Mouse (Mus musculus): ENCODE results near the gene Ssna1.

Gene Ssna1

DNA sequence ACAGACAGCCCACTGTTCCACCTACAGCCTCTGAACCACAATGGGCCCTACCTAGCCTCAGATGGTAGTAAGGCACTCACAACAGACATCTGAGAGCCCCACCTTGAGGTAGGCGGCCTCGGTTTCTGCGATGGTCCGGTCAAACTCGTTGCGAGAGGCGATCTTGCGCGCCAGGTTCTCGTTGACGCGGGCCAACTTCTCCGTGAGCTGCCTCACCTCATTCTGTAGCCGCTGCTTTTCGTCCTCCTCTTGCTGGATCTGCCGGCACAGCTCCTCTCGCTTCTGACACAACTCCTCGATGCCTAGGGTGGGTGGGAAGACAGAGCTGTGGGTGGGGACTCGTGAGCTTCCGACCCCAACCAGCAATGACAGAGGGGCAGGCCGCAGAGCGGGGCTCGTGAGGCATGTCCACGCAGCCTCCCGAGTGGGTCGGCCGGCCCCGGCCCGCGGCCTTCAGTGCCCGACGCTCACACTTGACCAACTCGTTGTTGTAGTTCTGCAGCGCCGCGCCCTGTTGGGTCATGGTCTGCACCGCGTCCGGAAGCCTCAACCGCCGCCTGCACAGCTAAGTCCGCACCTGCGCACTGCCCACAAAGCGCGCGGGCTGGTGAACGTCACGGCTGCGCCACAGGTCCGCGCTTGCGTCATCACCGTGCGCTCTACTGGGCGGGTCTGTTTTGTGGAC, at the start of gene Ssna1, which contains the start of gene Anapc2:
Gene Ssna1 (minus strand): TSS at position 612 of the 685 bp plus-strand sequence.
Gene Anapc2 (plus strand): TSS at position 652 of the 685 bp plus-strand sequence.
- peak; percentile 98 for DNase-seq (ENCODE audit: low spot score in 2 of 2)

DNA sequence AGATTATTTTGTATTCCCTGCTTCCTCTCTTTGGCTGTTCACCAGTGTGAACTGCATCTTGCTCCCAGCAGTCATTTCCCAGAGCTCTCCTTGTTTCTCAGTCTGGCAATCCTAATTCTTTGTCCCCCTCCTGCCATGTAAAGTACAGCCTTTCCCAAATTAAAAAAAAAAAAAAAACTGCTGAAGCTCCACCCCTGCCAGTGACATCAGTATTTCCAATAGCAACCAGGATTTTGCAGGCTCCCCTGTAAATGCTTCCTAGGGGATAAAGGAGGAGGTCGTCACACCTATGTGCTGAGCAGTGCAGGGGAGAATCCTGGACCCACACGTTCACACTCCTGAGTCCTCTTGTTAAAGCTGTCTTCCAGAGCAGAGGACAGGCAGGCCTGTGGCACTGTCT, 47.8 kb upstream of the Ssna1 start:
- no peak for DNase-seq (ENCODE audit: low spot score in 2 of 2)

DNA sequence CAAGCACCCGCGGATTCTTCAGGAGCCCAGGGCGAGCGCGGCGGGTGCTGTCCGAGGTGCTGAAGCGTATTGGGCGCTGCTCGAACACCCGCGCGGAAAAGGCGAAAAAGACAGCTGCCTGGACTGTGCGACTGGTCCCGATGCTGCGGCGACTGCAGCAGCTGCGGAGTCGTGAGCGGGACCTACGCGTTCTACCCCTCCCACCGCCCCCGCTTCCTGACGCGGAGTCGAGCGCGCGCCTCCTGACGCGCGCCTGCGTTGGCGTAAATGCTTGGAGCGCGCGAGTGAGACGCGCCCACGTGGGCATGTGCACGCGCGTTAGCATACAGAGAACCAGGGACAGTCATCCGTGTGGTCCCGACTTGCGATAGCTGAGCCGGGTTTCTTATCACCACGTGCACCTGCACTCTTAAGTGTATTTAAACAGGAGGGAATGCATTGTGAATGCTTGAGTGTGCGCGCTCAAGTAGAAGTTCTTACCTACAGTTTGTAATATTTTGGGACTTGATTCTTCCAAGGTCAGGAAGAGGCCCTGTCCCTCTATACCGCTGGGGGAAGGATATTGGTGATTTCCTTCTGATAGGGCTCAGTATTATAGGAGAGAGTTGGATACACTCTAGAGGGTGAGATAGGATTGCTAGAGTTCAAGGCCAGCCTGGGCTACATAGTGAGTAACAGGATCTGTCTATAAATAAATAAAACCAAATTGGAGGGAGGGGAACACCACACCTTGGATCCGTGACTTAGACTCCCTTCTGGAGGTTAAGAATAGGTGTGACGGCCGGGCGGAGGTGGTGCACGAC, 46.9 kb upstream of the Ssna1 start, which contains the start of gene Grin1:
Gene Grin1 (minus strand): TSS at position 217 of the 803 bp plus-strand sequence.
- peak; percentile 35 for DNase-seq (ENCODE audit: low spot score in 2 of 2)

DNA sequence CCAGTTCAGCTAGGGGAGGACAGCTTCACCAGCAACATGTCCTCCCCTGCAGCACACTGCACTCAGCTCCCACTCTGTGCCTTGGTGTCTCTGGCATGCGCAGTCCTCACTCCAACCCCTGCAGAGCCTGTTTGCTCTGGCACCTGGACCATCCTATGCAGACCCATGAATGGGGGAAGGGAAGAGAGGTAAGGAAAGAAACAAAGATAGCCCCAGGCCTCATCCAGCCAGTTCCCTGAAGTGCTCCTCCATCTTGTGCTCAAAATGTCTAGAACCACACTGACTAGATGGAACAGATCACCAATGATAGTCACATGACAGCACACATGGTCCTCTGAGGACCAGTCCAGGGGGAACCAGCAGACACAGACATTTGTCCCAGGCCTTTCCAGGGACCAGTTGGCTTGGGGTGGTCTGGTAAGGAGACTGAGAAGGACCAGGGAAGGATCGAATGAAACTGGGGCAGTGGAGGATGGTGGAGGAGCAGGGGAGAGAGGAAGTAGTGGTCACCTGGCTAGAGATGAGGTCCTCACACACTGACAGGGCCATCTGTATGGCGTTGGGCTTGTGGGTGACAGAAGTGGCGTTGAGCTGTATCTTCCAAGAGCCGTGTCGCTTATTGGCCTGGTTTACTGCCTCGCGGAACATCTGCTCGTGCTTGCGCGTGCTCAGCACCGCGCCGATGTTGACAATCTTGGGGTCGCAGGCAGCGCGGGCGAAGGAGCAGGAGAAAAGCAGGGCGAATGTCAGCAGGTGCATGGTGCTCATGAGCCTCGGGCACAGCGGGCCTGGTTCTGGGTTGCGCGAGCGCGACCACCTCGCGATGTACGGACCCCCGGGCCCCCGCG, 46.1 kb upstream of the Ssna1 start:
- DNase-seq (ENCODE audit: low spot score in 2 of 2) = no peak

DNA sequence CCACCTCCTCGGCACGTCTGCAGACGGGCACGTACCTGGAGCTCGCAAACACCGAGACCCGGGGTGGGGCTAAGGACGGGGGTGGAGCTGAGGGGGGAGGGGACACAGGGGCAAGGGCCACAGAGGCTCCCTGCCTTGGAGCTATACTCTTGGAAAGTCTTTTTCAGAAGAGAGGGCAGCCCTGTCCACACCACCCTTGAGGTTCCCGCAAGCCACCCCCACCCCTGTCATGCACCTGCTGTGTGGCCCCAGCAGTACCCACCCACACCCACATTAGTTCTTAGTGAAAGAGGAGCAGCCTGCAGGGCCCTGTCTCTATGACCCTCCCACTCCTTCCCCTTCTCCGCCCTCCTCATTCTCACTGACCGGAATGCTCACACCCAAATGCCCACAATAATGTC, 39.3 kb upstream of the Ssna1 start:
- DNase-seq (ENCODE audit: low spot score in 2 of 2) = no peak

DNA sequence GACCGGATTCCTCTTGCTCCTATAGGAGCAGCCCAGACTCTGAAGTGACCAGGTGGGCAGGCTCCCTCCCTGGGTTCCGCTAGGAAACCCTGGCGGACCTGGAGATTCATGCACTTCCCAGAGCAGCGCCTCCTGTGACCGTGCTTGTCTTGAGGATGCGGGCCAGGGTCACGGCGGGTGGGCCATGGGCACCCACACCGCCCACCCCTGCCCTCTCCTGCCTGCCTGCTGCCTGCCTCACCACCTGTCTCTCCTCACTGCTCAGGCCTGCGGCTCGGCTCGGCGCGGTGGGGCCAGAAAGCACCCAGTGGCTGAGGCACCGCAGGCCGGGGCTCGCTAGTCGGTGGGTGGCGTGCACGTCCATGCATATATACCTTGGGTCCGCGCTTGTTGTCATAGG, 38.7 kb upstream of the Ssna1 start:
- no peak for DNase-seq (ENCODE audit: low spot score in 2 of 2)

DNA sequence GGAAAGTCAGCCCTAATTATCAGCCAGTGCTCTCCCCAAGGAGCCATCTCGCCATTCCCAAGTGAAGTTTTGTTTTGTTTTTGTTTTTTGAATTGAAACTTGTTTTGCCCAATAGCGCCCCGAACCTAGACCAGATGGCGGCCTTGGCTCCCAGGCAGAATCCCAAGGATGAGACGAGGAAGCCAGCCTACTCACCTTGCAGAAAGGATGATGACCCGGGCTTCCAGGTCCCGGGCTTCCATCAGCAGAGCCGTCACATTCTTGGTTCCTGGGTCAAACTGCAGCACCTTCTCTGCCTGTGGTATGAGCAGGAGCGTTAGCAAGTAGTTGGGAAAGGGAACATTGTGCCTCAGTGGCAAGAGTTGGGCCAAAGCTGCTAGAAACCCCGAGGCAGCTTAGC, 37.9 kb upstream of the Ssna1 start:
- no peak for DNase-seq (ENCODE audit: low spot score in 2 of 2)

DNA sequence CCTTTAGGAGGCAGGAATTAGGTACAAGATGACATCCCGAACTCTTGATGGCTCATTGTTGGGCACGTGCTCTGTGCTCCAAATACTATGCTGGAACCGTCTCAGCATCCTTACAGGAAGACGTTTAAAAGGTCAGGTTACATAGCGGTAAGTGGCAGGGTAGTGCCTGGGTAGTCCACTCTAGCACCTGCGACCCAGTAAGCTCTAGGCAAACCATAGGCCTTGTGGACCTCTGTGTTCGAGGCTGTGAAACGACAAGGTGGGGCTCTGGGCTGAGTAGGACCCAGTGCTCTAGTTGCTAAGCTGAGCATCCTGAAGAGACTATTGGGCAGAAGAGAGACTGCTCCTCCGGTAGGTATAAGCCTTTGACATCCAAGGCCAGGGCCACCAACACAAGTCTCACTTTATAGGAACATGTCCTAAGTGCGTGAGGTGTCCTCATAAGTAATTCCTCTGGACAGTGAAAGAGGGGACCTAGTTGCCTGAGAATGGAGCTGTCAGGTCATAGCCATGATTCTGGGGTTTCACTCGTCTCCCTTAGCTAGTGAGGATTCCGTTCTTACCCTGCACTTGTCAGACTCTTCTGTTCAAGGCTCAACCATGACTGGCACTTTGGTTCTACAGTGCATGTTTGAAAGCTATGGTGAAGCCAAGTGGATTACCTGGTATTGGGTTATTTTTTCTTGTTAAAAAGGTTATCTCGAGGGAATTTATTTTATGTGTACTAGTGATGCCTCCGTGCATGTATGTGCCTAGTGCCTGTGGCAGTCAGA, 33.5 kb upstream of the Ssna1 start:
- DNase-seq (ENCODE audit: low spot score in 2 of 2) = no peak

DNA sequence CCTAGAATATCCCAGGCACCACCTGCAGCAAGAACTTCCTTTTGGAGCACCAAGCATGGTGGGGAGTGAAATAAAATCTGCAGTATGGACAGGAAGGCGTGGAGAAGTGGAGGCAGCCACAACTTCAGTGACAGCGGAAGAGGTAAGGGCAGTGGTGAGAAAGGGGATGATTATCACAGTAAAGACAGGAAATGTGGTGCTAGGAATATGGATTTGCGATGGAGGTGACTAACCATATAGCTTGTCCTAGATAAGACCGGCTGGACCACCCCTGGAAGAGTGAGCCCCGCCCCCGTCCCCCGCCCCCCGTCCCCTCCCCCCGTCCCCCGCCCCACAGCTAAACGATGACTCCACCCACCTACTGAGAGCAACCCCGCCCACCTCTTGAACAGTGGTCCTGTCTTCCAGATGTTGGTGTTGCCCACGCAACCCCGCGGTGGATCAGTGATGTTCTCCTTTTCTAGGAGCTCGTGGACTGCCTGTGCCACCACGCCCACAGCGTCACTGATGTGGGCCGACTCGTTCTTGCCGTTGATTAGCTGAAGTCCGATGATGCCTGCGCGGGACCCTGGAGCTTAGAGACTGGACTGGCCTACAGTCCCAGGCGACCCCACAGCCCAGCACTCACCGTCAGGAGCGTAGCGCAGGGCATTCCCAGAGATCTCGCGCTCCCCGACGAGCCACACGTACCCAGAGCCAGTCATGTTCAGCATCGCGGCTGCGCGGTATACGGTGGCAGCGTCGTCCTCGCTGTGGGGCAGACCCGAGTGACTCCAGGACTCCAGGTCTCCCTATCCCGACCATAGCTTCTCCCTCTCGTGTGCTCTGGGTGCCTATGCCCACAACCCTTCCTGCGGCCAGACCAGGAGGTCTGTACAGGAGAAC, 32.7 kb upstream of the Ssna1 start:
- DNase-seq (ENCODE audit: low spot score in 2 of 2) = no peak

DNA sequence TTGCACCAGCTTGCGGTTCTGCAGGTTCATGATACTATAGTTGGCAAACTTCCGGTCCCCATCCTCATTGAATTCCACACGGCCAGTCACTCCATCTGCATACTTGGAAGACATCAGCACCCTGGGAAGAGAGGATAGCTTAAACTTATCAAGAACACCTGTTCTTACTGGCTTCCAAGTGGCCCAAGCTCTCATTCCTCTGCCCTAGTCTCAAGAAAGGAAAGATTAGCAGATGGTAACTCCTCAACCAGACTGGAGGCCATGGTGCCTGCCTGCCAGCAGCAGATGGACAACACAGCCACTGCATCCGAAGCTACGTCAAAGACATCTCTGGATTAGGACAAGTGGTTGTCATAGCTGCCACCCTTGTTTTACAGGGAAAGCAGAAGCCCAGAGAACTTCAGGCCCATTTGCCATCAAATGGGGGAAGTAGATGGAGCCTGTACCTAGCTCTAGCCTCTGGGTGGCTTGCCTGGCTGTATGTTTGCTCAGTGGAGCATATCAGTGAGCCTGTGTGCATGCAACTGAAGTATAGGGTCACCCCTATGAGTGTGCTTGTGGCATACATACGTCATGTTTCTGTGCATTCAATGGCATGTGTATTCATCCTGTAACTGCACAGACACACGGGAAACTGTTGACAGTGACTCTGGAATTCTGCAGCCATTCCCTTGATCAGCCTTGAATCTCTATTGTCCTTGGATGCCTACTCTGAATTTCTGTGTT, 31.9 kb upstream of the Ssna1 start:
- DNase-seq (ENCODE audit: low spot score in 2 of 2) = no peak

DNA sequence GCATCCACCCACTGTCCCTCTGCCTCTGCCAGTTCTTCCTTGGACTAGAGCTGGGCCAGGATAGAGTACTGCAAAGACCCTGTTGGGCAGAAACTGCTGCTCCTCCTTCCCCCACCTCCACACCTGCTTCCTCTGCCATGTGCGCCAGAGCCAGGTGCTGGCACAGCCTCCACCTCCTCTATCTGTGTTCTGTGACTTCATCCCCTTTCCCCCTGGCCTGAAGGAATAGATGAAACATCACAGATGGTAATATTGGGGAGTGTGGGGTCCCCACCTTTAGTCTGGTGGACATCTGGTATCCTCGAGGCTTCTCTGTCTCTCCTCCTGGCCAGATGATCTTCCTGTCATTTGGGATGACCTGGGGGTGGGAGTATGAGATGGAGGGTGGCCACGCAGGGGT, 31.2 kb upstream of the Ssna1 start:
- no peak for DNase-seq (ENCODE audit: low spot score in 2 of 2)

DNA sequence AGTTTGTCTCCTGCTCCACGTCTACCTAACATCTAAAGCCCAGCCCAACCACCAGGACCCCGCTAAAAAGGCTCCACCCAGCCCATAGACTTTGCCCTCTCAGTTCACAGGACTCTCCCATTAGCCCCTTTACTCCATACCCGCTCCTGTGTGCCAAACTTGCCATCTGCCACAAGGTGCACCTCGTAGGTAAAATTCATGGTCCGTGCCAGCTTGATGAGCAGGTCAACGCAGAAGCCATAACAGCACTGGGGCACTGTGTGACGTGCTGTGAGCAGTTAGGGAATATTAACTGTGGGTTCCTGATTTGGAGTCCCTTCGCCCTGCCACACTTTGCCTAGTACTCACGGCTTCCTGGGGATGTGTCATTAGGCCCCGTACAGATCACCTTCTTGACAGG, 25.8 kb upstream of the Ssna1 start:
- no peak for DNase-seq (ENCODE audit: low spot score in 2 of 2)

DNA sequence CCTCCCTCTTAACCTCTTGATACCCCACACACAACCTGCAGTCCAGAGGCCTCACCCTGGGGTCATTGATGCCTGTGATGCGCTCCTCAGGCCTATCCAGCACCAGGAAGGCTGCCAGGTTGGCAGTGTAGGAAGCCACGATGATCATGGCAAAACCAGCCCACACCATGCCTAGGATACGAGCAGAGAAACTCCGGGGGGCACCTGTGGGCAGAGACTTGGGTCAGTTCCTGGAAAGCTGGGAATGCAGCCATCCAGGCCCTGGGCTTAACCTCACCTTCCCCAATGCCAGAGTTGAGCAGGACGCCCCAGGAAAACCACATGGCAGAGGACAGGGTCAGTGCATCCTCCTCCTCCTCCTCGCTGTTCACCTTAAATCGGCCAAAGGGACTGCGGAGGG, 24.9 kb upstream of the Ssna1 start:
- DNase-seq (ENCODE audit: low spot score in 2 of 2) = no peak

DNA sequence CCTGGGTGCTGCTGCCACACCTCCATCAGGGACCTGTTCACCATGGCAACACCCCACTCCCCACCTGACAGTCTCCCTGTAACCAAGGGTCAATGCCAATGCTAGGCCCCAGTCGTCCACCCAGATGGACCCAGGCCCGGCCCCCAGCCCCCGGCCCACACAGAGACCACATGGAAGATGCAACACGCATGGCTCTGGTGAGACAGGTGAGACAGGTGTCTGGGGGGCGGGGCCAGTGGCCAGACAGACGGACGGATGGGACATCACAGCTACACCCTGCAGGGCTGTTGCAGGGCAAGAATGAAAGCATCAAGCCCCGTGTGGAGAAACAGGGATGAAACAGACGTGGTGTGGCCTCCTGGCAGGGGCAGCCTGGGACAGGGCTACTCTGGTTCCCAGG, 21.5 kb upstream of the Ssna1 start:
- no peak for DNase-seq (ENCODE audit: low spot score in 2 of 2)

DNA sequence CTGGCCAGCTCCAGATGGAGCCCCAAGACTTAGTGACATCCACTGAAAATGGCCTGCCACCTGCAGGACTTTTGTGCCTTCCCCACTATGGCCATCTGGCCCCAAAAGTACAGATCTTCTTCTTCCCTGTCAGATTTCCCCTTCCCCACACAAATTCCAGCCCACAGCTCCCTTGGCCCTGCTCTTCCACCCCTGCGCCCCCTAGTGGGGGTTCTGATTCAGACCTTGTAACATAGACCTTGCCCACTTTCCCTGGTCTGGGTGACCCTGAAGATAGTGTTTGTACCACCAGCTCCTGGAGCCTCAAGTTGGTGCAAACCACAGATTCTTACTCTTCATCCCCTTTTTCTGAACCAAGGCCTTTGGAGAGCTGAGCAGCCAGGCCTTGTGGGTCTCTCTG, 20.6 kb upstream of the Ssna1 start:
- peak; percentile 64 to 69 for DNase-seq (ENCODE audit: low spot score in 2 of 2)

DNA sequence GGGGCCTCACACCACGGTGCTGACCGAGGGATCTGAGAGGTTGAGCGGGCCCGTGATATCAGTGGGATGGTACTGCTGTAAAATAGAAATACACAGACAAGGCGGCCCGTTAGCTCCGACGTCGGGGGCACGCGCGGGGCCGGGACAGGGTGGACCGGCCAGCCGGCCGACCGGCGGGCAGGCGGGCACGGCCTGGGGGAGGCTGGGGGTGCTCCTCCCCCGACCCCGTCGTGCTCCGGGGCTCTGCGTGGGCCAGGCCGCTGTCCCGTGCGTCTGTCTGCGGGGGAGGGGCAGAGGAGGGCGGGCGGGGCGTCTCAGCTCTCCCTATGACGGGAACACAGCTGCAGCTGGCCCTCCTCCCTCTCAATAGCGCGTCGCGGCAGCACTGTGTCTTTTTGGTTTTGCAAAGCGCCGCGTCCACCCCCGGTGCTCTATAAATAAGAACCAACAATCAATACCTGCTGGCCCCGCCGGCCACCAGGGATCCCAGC, 19.9 kb upstream of the Ssna1 start:
- DNase-seq (ENCODE audit: low spot score in 2 of 2) = no peak

DNA sequence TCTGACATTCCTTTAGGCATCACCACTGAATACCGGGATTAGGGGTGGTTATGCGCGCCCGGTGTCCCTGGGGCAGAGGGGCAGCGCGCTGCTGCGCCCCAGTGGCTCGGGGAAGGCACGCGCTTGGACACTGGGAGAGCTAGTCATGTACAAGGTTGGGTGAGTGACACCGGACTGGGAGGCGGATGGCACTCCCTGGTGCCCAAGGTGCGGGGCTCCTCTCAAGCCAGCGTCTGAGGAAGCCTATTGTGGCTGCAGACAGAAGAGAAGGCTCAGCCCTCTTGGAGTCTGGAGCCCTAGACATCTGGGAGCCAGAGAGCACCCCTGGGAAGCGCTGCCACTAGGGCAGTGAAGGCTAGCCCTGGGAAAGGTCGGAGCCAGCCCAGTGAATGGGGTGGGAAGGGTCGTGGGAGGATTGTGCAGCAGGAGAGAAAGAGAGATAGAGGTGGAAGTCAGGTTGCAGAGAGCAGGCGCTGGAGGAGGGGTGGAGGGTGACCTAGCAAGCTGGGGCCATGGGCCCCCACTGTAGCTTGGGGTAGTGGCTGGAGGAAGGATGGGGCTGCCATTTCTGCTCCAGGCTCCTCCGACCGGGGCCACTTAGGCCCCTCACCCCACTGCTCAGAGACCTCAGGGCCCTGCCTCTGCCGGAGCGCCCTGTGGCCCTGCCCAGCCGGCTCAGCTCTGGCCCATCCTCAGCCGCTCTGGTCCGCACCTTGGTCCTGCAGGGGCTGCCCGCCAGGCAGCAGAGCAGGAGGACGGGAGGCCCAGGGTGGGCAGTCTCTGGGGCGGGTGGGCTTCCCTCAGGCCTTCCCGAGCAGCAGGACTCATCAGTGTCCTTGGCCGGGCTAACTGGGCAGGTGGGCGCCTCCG, 19.2 kb upstream of the Ssna1 start:
- DNase-seq (ENCODE audit: low spot score in 2 of 2) = peak in 1 of 2 experiments; percentile 21

DNA sequence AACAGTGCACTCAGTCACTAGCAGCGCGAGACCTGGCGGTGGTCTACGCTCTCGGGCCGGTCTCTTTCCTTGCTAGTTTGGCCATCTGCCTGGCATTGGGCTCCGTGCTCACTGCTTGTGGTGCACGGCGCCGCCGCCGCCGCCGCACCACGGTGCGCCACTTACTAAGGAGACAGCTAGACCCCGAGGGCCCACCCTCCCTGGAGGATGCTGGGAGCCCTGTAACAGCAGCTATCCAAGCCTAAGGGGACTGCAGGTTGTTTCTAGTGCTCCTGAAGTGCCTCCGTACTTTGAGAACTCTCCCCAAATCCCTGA, 18.5 kb upstream of the Ssna1 start:
- DNase-seq (ENCODE audit: low spot score in 2 of 2) = no peak

Measured in urinary bladder, postnatal 36 days (tissue).